Mouse (Mus musculus) liver, embryonic 14.5 days (tissue): ENCODE measurements around the gene Poc1a. TPM values are rescaled to one million over a fixed set of nuclear protein-coding genes. Genes with fewer than 3 reads are reported as not detected.

ENCODE experiments used
- ATAC-seq: fragments of 200-750 bp; cut with Nextera tagmentation; 2 replicates; pipeline ENCODE4 v1.8.0; 2017; ENCODE audit warnings: moderate number of reproducible peaks, mild to moderate bottlenecking, moderate library complexity; ENCODE audit not compliant: insufficient read depth
- DNase-seq, 3 experiments: peaks; one replicate each; pipeline ENCODE4 v3.0.0-alpha.2; 2012 to 2013; ENCODE audit warnings: low read depth in 3 of 3, low spot score in 3 of 3
- H3K27ac ChIP-seq: fragments of 300-500 bp; sonication (generic); 2 replicates; pipeline ENCODE4 v1.5.1; 2014; ENCODE audit warnings: moderate library complexity, mild to moderate bottlenecking, control low read depth, inconsistent platforms
- H3K27me3 ChIP-seq: fragments of 300-500 bp; sonication (generic); 2 replicates; pipeline ENCODE4 v1.6.1; 2014; ENCODE audit warnings: mild to moderate bottlenecking, low read length, moderate library complexity; ENCODE audit not compliant: control insufficient read depth, insufficient read depth
- H3K36me3 ChIP-seq: fragments of 300-500 bp; sonication (generic); replicated peaks from 2 replicates; pipeline ENCODE4 v1.6.1; 2014; ENCODE audit warnings: low read depth; ENCODE audit not compliant: control insufficient read depth, insufficient read depth
- H3K4me1 ChIP-seq, 2 experiments: fragments of 200-500 bp in 1 of 2; fragments of 300-500 bp in 1 of 2; sonication (generic) in 1 of 2; replicated peaks; 2 replicates each; pipeline ENCODE4 v1.6.1; 2012 to 2014; ENCODE audit warnings: antibody characterized with exemption in 1 of 2, inconsistent platforms in 1 of 2, low read length in 1 of 2; ENCODE audit not compliant: control insufficient read depth in 2 of 2, insufficient read depth in 2 of 2
- H3K4me2 ChIP-seq: fragments of 300-500 bp; sonication (generic); 2 replicates; pipeline ENCODE4 v1.6.1; 2014; ENCODE audit warnings: low read depth, mild to moderate bottlenecking, control low read depth, moderate library complexity
- H3K4me3 ChIP-seq, 2 experiments: fragments of 200-500 bp in 1 of 2; fragments of 300-500 bp in 1 of 2; sonication (generic) in 1 of 2; 2 replicates each; pipeline ENCODE4 v1.5.1; 2012 to 2014; ENCODE audit warnings: low read depth in 2 of 2, low read length in 2 of 2, mild to moderate bottlenecking in 2 of 2, control low read depth in 1 of 2, inconsistent platforms in 1 of 2, moderate library complexity in 1 of 2; ENCODE audit not compliant: insufficient read depth in 1 of 2
- H3K9ac ChIP-seq: fragments of 300-500 bp; sonication (generic); replicated peaks from 2 replicates; pipeline ENCODE4 v1.6.1; 2014; ENCODE audit warnings: mild to moderate bottlenecking, control low read depth, moderate library complexity
- H3K9me3 ChIP-seq: fragments of 300-500 bp; sonication (generic); 2 replicates; pipeline ENCODE4 v1.6.1; 2016; ENCODE audit warnings: low read length, mixed read lengths; ENCODE audit not compliant: control insufficient read depth
- CTCF ChIP-seq: IDR thresholded peaks from 2 replicates; pipeline ENCODE4 v1.5.1; 2016; ENCODE audit warnings: antibody characterized with exemption, low read depth, control low read depth
- EP300 ChIP-seq: IDR thresholded peaks from 2 replicates; pipeline ENCODE4 v1.6.1; 2016; ENCODE audit warnings: antibody characterized with exemption, low read depth
- WGBS: fragments of 180-500 bp; shearing (Covaris S2); extraction: QIAGEN DNeasy Blood & Tissue Kit; methylation state at CpG from one replicate; pipeline ENCODE4 v1.1.7; 2014; ENCODE audit not compliant: insufficient replicate concordance; 5-methylcytosine and 5-hydroxymethylcytosine counted together
- polyA plus RNA-seq, 2 experiments: library from polyadenylated mRNA; depleted of rRNA in 1 of 2; stranded (reverse) in 1 of 2; unstranded in 1 of 2; fragments of >200 nt; fragmentation: Nextera tagmentation in 1 of 2; extraction: Ambion mirVana in 1 of 2; gene quantifications; 2 replicates each; pipeline versions ENCODE4 v1.2.1 to v1.2.3; 2012 to 2014

Gene Poc1a
- polyA plus RNA-seq, 2 experiments: 17.8 to 21.4 TPM

DNA sequence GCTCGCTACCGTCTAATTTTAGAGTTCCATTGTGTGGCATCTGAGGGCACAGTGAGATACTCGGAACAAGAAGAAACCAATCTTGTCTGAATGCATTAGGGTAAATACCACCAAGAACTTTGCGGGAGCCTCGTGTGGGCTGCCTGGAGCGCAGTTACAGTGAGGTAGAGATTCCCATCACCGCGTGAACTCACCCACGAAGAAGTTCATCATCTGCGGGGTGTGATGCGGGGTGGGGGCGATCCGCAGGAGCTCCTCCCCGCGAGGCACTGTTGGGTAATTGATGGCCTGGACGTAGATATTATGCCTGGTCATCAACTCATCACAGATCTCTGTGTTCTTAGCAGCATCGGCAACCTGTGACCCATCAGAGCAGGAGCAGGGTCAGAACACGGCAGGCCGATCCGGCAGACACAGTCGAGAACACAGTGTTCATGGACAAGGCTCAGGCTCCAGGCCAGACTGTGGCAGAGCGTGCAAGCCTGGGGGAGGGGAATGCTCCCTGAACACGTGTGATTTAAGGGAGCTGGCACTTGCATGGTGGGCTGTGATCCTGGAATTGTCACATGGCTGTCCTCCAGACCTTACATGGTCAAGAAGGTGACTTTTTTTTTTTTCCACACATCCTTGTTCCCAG, 45.5 kb upstream of the Poc1a start:
- Histone ChIP-seq H3K9ac (no peak overlapping the region), H3K4me3 (no peak overlapping the region), H3K27ac (no peak overlapping the region), H3K4me1 (0 out of 4 replicates have a peak, but pooled peaks cover 0 to 2% of the 10 kb centered on the region in 2 experiments), H3K9me3 (no peaks in the 10 kb centered on the region), H3K4me2 (no peak overlapping the region), H3K27me3 (no peaks in the 10 kb centered on the region), H3K36me3 (peaks cover 2% of the 10 kb centered on the region)
- WGBS: 84% methylated on average over 23 of the region's 23 CpGs
- TF ChIP-seq CTCF (no peak), EP300 (no peak)
- DNase-seq (no peak), ATAC-seq (no peak)

DNA sequence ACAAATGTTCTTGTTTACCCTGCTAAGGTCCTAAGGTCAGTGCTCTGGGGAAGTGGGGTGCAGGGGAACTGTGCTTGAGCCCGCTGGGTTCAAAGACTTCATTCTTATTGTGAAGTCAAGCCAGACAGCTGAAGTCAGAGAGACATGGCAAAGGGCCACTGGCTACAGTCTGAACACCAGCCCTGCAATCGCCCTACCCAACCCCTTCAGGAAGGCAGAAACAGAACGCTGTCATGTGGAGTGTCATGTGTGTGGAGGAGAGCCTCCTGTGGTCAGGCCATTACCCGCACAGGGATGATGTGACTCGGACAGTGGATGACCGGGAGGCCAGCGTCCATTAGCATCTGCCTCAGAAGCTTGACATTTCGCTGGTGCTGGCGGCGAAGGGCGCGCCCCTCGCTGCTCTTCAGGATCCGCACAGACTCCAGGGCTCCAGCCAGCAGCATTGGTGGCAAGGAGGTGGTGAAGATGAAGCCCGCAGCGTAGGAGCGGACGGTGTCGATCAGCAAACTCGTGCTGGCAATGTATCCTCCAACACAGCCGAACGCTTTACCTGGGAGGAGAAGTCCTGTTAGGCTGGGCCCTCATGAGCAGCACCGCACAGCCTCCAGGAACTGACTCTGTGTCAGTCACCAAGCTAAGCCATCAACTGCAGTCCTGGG, 44.6 kb upstream of the Poc1a start:
- ATAC-seq (no peak), DNase-seq (no peak)
- peaks cover 6% of the 10 kb centered on the region for H3K36me3 ChIP-seq
- 85% methylated on average over 23 of the region's 23 CpGs for WGBS
- H3K4me2 ChIP-seq: no peak overlapping the region
- TF ChIP-seq CTCF (no peak), EP300 (no peak)
- no peak overlapping the region for H3K4me3 ChIP-seq
- H3K9me3 ChIP-seq: no peaks in the 10 kb centered on the region
- H3K4me1 ChIP-seq: no peaks in the 10 kb centered on the region
- H3K9ac ChIP-seq: no peak overlapping the region
- H3K27me3 ChIP-seq: no peaks in the 10 kb centered on the region
- H3K27ac ChIP-seq: no peak overlapping the region

DNA sequence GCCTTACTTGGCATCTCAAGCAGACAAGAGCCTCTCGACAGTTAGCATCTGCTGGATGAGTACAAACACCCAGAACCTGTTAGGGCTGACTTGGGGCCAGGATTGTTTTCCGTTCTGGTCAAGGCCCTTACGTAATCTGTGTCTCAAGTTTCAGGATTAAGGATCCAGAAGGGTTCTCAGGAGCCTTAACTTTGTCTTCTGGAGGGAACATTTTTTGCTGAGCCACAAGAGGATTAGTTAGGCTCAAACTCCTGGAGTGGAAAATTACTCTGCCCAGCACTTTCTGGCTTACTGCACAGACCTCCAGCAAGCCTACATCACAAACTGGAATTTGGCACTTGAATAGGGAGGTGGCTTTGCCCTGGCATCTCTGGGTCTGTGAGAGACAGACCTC, 44.0 kb upstream of the Poc1a start:
- DNase-seq (no peak), ATAC-seq (no peak)
- no peak overlapping the region for H3K9ac ChIP-seq
- no peaks in the 10 kb centered on the region for H3K4me1 ChIP-seq
- H3K27me3 ChIP-seq: no peaks in the 10 kb centered on the region
- no peak overlapping the region for H3K27ac ChIP-seq
- H3K4me2 ChIP-seq: no peak overlapping the region
- no peak for TF ChIP-seq CTCF
- TF ChIP-seq EP300: no peak
- H3K4me3 ChIP-seq: no peak overlapping the region
- no peaks in the 10 kb centered on the region for H3K9me3 ChIP-seq
- H3K36me3 ChIP-seq: peaks cover 6% of the 10 kb centered on the region
- 87% methylated on average over 3 of the region's 3 CpGs for WGBS

DNA sequence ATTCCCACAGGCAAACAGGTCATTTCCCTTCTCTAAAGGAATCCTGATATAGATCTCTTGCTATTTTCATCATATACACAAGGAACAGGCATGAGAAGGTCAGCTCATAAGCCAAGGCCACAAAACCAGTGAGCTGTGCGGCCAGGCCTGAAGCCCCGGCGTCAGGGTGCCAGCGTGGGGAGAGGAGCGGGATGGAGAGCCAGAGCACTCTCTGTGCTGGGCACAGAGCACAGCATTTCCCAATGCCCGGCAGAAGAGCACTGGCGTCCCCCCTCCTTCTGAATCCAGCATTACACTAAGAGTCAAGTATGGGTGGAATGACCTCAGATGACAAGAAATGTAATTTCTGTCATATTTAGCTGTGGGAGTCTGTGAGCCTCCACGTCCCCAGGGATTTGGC, 43.5 kb upstream of the Poc1a start:
- WGBS: 74% methylated on average over 8 of the region's 8 CpGs
- no peak overlapping the region for H3K4me3 ChIP-seq
- no peak overlapping the region for H3K9ac ChIP-seq
- no peak overlapping the region for H3K4me2 ChIP-seq
- TF ChIP-seq EP300: no peak
- H3K27me3 ChIP-seq: no peaks in the 10 kb centered on the region
- DNase-seq (no peak), ATAC-seq (no peak)
- no peaks in the 10 kb centered on the region for H3K4me1 ChIP-seq
- no peak overlapping the region for H3K27ac ChIP-seq
- H3K9me3 ChIP-seq: no peaks in the 10 kb centered on the region
- peaks cover 6% of the 10 kb centered on the region for H3K36me3 ChIP-seq

DNA sequence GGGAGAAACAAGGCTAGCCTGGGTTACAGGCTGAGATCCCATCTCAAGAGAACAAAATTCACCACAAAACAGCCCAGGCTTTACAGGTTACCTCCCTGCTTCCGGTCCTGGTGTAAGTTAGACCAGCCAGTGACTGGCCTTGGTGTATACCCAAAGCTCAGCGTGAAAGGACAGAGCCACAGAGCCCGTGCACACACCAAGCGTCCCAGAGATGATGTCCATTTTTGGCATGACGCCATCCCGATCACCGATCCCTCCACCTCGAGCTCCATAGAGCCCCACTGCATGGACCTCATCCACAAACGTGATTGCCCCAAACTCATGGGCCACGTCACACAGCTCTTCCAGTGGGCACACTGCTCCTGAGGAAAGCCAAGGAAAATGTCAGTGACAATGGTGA, 43.0 kb upstream of the Poc1a start:
- Histone ChIP-seq H3K4me2 (no peak overlapping the region), H3K27ac (no peak overlapping the region), H3K27me3 (no peaks in the 10 kb centered on the region), H3K36me3 (peaks cover 6% of the 10 kb centered on the region), H3K9me3 (no peaks in the 10 kb centered on the region), H3K4me1 (no peaks in the 10 kb centered on the region), H3K9ac (no peak overlapping the region), H3K4me3 (no peak overlapping the region)
- WGBS: 82% methylated on average over 10 of the region's 10 CpGs
- no peak for ATAC-seq
- no peak for DNase-seq
- TF ChIP-seq EP300 (no peak), CTCF (no peak)
